Mouse (Mus musculus) ES-E14 (cell line): ENCODE measurements around the gene Erc2. TPM values are rescaled to one million over a fixed set of nuclear protein-coding genes. Genes with fewer than 3 reads are reported as not detected.

Experiments used
- DNase-seq: peaks from one replicate; pipeline ENCODE4 v3.0.0-alpha.2; 2013; ENCODE audit warnings: low read depth, low spot score
- H3K27ac ChIP-seq: 2 replicates; pipeline ENCODE4 v1.5.1; 2012; ENCODE audit warnings: low read depth, mild to moderate bottlenecking, low read length, moderate library complexity, mixed read lengths; ENCODE audit not compliant: poor library complexity, insufficient read depth, severe bottlenecking
- H3K36me3 ChIP-seq: 2 replicates; pipeline ENCODE4 v1.6.1; 2012; ENCODE audit warnings: mild to moderate bottlenecking, low read length, moderate library complexity, mixed read lengths; ENCODE audit not compliant: control insufficient read depth, poor library complexity, insufficient read depth, severe bottlenecking
- H3K4me1 ChIP-seq, 2 experiments: fragments of 150-350 bp in 1 of 2; sonication (generic) in 1 of 2; 2 replicates each; pipeline ENCODE4 v1.6.1; 2012; ENCODE audit warnings: low read length in 2 of 2, mild to moderate bottlenecking in 1 of 2, mixed read lengths in 1 of 2; ENCODE audit not compliant: control insufficient read depth in 2 of 2, insufficient read depth in 2 of 2, poor library complexity in 1 of 2
- H3K4me3 ChIP-seq, 2 experiments: fragments of 150-350 bp in 1 of 2; sonication (generic) in 1 of 2; 2 replicates each; pipeline ENCODE4 v1.5.1; 2012; ENCODE audit warnings: low read length in 2 of 2, low read depth in 1 of 2, mild to moderate bottlenecking in 1 of 2, mixed read lengths in 1 of 2; ENCODE audit not compliant: insufficient read depth in 1 of 2, poor library complexity in 1 of 2, severe bottlenecking in 1 of 2
- H3K9ac ChIP-seq: 2 replicates; pipeline ENCODE4 v1.6.1; 2012; ENCODE audit warnings: low read depth, mild to moderate bottlenecking, low read length, mixed read lengths; ENCODE audit not compliant: poor library complexity, insufficient read depth, severe bottlenecking
- H3K9me3 ChIP-seq: fragments of 150-350 bp; sonication (generic); 2 replicates; pipeline ENCODE4 v1.6.1; 2012; ENCODE audit warnings: low read depth, mild to moderate bottlenecking, low read length; ENCODE audit not compliant: control insufficient read depth, insufficient read depth
- CHD2 ChIP-seq: IDR thresholded peaks from 2 replicates; pipeline ENCODE4 v1.6.1; 2014; ENCODE audit warnings: mild to moderate bottlenecking, low read depth, low read length, inconsistent platforms
- HCFC1 ChIP-seq: IDR thresholded peaks from 2 replicates; pipeline ENCODE4 v1.6.1; 2012; ENCODE audit warnings: low read length, inconsistent platforms, borderline replicate concordance; ENCODE audit not compliant: insufficient read depth
- MAFK ChIP-seq: IDR thresholded peaks from 2 replicates; pipeline ENCODE4 v1.6.1; 2014; ENCODE audit warnings: mild to moderate bottlenecking, low read depth, low read length, inconsistent platforms; ENCODE audit not compliant: insufficient read depth
- ZC3H11A ChIP-seq: IDR thresholded peaks from 2 replicates; pipeline ENCODE4 v1.6.1; 2012; ENCODE audit warnings: low read depth, mild to moderate bottlenecking, inconsistent platforms, low read length, borderline replicate concordance
- ZNF384 ChIP-seq: IDR thresholded peaks from 2 replicates; pipeline ENCODE4 v1.6.1; 2012; ENCODE audit warnings: low read depth, low read length, inconsistent platforms
- in situ Hi-C, 2 experiments: fragments of 600-800 bp; cut with MboI; formaldehyde crosslinking; loops; one replicate each; pipeline ENCODE4 v1.15.1; 2025; ENCODE audit warnings: low sequenced_read_pairs in 2 of 2, inconsistent platforms in 1 of 2; ENCODE audit not compliant: unreplicated experiment in 2 of 2
- total RNA-seq: library from RNA; depleted of rRNA; stranded (reverse); fragments of 300-350 nt; gene quantifications from 2 replicates; pipeline ENCODE4 v1.2.3, GENCODE M21; 2012

The Erc2 gene
- total RNA-seq, 1 experiment: 9.1 TPM

DNA sequence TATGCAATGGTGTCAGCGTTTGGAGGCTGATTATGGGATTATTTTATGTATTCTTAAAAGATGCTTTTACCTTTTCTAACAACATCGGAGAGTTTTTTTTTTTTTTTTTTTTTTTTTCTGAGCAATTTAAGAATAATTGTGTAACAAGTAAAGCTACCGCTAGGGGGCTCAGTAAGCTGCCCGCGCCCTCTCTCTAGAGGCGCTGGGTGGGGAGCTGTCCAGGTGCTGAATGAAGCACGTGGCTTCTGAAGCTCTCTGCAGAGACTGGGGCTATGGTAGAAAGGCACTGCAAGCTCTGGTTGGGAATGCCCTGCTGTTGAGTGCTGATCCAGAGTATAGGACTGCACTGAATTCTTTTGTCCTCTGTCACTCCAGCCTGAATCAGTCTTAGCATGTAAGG lies 26.0 kb upstream of the Erc2 start:
- Histone ChIP-seq H3K4me3 (no peak overlapping the region), H3K9me3 (no peaks in the 10 kb centered on the region), H3K36me3 (no peaks in the 10 kb centered on the region), H3K4me1 (no peaks in the 10 kb centered on the region), H3K27ac (no peak overlapping the region), H3K9ac (no peak overlapping the region)
- TF ChIP-seq MAFK (no peak), ZC3H11A (0 out of 2 replicates have a peak, but pooled peaks have one; percentile 39), ZNF384 (peak; percentile 98), HCFC1 (no peak)
- in situ Hi-C loops: loop anchor here in 1 of 2 experiments (5.0 kb wide), 1 partner anchor 151 kb away; no protein-coding TSS in a partner anchor
- DNase-seq: peak; percentile 79

DNA sequence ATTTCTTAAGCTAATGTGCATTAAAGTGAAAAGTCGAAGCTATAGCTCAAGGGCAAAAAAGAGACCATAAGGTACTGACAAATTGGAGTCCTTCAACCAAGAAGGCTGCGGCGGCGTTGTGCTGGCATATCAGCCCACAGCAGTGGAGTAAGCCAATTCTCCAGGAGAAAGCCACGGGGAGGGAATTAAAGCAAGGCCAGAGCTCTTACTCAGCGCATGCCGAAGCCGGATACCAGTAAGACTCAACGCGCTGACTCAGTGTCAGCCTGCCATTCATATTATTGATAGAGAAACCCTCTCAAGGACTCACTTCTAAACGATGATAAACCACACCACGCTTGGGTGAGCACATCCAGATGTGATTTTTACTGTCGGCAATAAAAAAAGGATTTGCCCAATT lies 20.1 kb upstream of the Erc2 start:
- Histone ChIP-seq H3K36me3 (no peaks in the 10 kb centered on the region), H3K9ac (no peak overlapping the region), H3K9me3 (no peaks in the 10 kb centered on the region), H3K27ac (no peak overlapping the region), H3K4me1 (0 out of 4 replicates have a peak, but pooled peaks cover 0 to 2% of the 10 kb centered on the region in 2 experiments), H3K4me3 (no peak overlapping the region)
- no peak for DNase-seq
- in situ Hi-C loops: no loop called here
- TF ChIP-seq HCFC1 (no peak), ZNF384 (no peak), ZC3H11A (no peak), CHD2 (no peak), MAFK (no peak)

DNA sequence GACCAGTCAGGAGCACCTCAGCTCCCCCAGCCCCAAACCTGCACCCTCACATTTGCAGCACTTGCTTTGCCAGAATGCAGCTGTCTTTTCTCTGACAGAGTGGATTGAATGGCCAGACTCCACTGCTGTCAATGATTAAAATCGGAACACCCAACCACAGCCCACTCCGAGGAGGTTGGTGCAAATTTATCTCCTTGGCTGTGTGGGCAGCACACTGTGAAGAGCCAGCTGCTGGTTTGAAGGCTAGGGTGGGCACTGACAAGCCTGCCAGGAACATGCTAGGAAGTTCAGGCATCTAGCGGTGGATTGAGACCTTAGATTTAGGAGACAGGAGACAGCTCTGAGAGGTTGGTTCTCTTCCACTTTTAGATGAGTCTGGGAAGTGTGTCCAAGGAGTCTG lies 14.8 kb upstream of the Erc2 start:
- in situ Hi-C loops: no loop called here
- no peak overlapping the region for H3K27ac ChIP-seq
- no peak for DNase-seq
- TF ChIP-seq MAFK (no peak), ZNF384 (no peak), ZC3H11A (no peak), CHD2 (no peak)
- H3K4me1 ChIP-seq: 0 out of 4 replicates have a peak, but pooled peaks cover 0 to 1% of the 10 kb centered on the region in 2 experiments
- H3K9me3 ChIP-seq: no peaks in the 10 kb centered on the region
- H3K36me3 ChIP-seq: no peaks in the 10 kb centered on the region
- no peak overlapping the region for H3K9ac ChIP-seq
- H3K4me3 ChIP-seq: no peak overlapping the region

DNA sequence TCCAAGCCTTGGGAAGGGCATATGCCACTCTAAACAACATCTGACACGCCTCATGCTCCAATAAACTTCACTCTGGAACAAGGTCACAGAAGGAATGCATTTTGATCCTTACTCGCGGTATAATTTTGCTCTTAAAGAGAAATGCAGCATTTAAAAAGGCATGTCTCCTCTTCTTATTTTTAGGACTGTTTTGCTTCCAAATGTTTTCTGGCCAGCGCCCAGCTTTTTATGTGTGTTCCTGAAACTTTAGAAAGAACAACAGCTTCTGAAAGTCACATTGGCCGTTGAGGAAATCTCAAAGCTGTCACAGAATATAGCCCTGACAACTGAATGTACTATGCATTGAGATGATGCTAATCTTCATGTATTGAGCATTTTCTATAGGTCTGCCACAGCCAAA lies 8.5 kb upstream of the Erc2 start:
- H3K27ac ChIP-seq: no peak overlapping the region
- no peaks in the 10 kb centered on the region for H3K36me3 ChIP-seq
- no peaks in the 10 kb centered on the region for H3K4me1 ChIP-seq
- in situ Hi-C loops: no loop called here
- DNase-seq: no peak
- no peak overlapping the region for H3K4me3 ChIP-seq
- H3K9ac ChIP-seq: no peak overlapping the region
- no peaks in the 10 kb centered on the region for H3K9me3 ChIP-seq
- no peak for TF ChIP-seq MAFK
- TF ChIP-seq HCFC1: no peak
- TF ChIP-seq CHD2: no peak
- no peak for TF ChIP-seq ZC3H11A
- no peak for TF ChIP-seq ZNF384

DNA sequence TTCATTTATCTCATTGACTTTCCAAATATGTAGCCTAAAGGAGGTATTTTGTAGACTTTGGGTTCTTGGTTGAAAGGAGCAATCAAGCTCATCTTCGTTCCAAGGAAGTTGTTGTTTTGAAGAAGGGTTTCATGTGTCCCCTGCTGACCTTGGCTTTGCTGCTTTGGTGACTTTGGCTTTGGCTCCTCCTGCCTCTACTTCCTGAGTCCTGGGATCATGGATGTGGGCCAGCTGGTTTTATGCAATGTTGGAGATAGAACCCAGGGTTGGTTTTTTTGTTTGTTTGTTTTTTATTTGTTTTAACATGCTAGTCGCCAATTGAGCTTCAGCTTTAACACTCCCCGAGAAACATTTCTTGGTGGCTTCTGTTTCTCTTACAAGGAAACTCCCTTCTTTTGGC lies 4.9 kb upstream of the Erc2 start:
- no peaks in the 10 kb centered on the region for H3K36me3 ChIP-seq
- peaks cover 0 to 2% of the 10 kb centered on the region in 2 experiments; a peak in 1 of 4 replicates for H3K4me1 ChIP-seq
- DNase-seq: no peak
- no peak overlapping the region for H3K4me3 ChIP-seq
- H3K9me3 ChIP-seq: no peaks in the 10 kb centered on the region
- no peak overlapping the region for H3K27ac ChIP-seq
- no peak for TF ChIP-seq ZC3H11A
- TF ChIP-seq CHD2: no peak
- no peak for TF ChIP-seq ZNF384
- no peak for TF ChIP-seq MAFK
- no peak for TF ChIP-seq HCFC1
- no peak overlapping the region for H3K9ac ChIP-seq
- in situ Hi-C loops: no loop called here
